Mouse (Mus musculus): ENCODE measurements around the gene D430041D05Rik.

- TF ChIP-seq TBP (conservative IDR thresholded peaks at IDR 0.05; ENCODE audit: low read depth, low read length) (no peak), CTCF (conservative IDR thresholded peaks at IDR 0.05 in 1 of 2, IDR thresholded peaks at IDR 0.05 in 1 of 2; ENCODE audit: low read depth in 2 of 2, low read length in 2 of 2) (no peak), GABPA (IDR thresholded peaks at IDR 0.05; ENCODE audit: insufficient replicate concordance, low read depth, low read length) (no peak), UBTF (IDR thresholded peaks at IDR 0.05; ENCODE audit: low read depth, low read length) (no peak), POLR2A (IDR thresholded peaks at IDR 0.05; ENCODE audit: low read depth, low read length) (no peak), RCOR1 (conservative IDR thresholded peaks at IDR 0.05; ENCODE audit: low read depth, low read length) (no peak), USF1 (IDR thresholded peaks at IDR 0.05; ENCODE audit: low read depth, low read length) (no peak), E2F4 (IDR thresholded peaks at IDR 0.05; ENCODE audit: insufficient replicate concordance, low read depth, low read length) (no peak), JUN (IDR thresholded peaks at IDR 0.05; ENCODE audit: insufficient read depth, low read depth, low read length) (no peak), MAFK (IDR thresholded peaks at IDR 0.05; ENCODE audit: insufficient replicate concordance, low read length) (no peak)
Observed at GRCm38 (mm10) chr2:104128803-104129531, 281.8 kb downstream of the D430041D05Rik start.
